ENCODE assay signal across 7 mouse cellular contexts in the genomic region with DNA sequence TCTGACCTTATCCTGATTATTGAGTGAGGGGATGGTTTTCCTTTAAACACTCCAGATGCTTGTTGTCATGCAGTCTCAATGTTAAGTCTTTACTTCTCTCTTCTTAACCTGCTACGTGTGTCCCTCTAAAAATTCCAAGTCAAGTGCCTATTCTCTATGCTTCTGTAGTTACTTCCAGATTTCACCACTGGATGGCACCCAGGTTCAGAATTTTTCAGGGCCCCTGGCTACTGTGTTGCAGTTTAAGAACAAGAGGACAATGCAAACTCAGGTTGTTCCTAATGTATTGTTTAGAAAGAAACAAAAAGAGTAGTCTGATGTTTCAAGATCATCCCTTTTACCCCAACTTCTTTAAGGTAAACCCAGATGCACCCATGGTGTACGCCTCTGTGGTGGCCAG. TPM values are rescaled to one million over a fixed set of nuclear protein-coding genes. Genes with fewer than 3 reads are reported as not detected.
DNase-seq lines count a peak whose midpoint lies in the region; ATAC-seq and TF ChIP-seq lines count a peak whose summit lies in the region.

No protein-coding gene starts in this region.

- H3K4me1 ChIP-seq in limb, embryonic 11.5 days (ENCODE audit: control insufficient read depth, insufficient read depth, low read length): no peaks in the 10 kb centered on the region
- H3K4me1 ChIP-seq in limb, embryonic 10.5 days: no peaks in the 10 kb centered on the region
- H3K4me1 ChIP-seq in hindbrain, postnatal 0 days (ENCODE audit: insufficient read depth, low read length): no peaks in the 10 kb centered on the region

- peak; percentile 71 for TF ChIP-seq CTCF in hindbrain, postnatal 0 days (IDR thresholded peaks at IDR 0.05; ENCODE audit: low read depth)

- ATAC-seq in limb, embryonic 11.5 days (ENCODE audit: insufficient number of reproducible peaks, low FRiP score, low TSS enrichment, low read depth): no peak
- peak; percentile 68 for ATAC-seq in hindbrain, postnatal 0 days

- H3K9ac ChIP-seq in limb, embryonic 11.5 days (ENCODE audit: low read length): no peak overlapping the region
- no peak overlapping the region for H3K9ac ChIP-seq in hindbrain, postnatal 0 days (replicated peaks; ENCODE audit: low read length)

- no peaks in the 10 kb centered on the region for H3K36me3 ChIP-seq in limb, embryonic 11.5 days (ENCODE audit: control insufficient read depth, insufficient read depth, low read length)
- no peaks in the 10 kb centered on the region for H3K36me3 ChIP-seq in limb, embryonic 10.5 days
- no peaks in the 10 kb centered on the region for H3K36me3 ChIP-seq in hindbrain, postnatal 0 days (ENCODE audit: insufficient read depth, low read length)

- no peak overlapping the region for H3K4me2 ChIP-seq in limb, embryonic 11.5 days (ENCODE audit: low read depth, severe bottlenecking)
- no peak overlapping the region for H3K4me2 ChIP-seq in hindbrain, postnatal 0 days (ENCODE audit: low read depth, low read length)

- intact Hi-C loops in left cerebral cortex, postnatal 4 days (cut with DNase I): no loop called here

- no peaks in the 10 kb centered on the region for H3K27me3 ChIP-seq in limb, embryonic 11.5 days (ENCODE audit: control insufficient read depth, insufficient read depth, low read length)
- no peaks in the 10 kb centered on the region for H3K27me3 ChIP-seq in limb, embryonic 10.5 days (ENCODE audit: low read depth, poor library complexity, severe bottlenecking)
- H3K27me3 ChIP-seq in hindbrain, postnatal 0 days (ENCODE audit: insufficient read depth, low read length): no peaks in the 10 kb centered on the region

- WGBS in limb, embryonic 11.5 days: 64% methylated on average over 2 of the region's 2 CpGs
- 67% methylated on average over 2 of the region's 2 CpGs for WGBS in limb, embryonic 10.5 days
- WGBS in hindbrain, postnatal 0 days: 56% methylated on average over 2 of the region's 2 CpGs

- no peak overlapping the region for H3K27ac ChIP-seq in limb, embryonic 11.5 days (replicated peaks; ENCODE audit: low read depth, low read length)
- H3K27ac ChIP-seq in limb, embryonic 10.5 days: no peak overlapping the region
- H3K27ac ChIP-seq in hindbrain, postnatal 0 days: no peak overlapping the region

- peak; percentile 74 for DNase-seq in limb, embryonic 11.5 days (ENCODE audit: low spot score)
- no peak for DNase-seq in limb, embryonic 10.5 days (ENCODE audit: low spot score)
- DNase-seq in ZHBTc4 (ENCODE audit: low read depth, low spot score): peak; percentile 64
- DNase-seq in embryo, embryonic 11 days: peak; percentile 68
- peak; percentile 78 for DNase-seq in hindbrain, postnatal 0 days (ENCODE audit: low spot score)
- peak; percentile 38 for DNase-seq in left cerebral cortex, postnatal 4 days
- peak; percentile 75 to 84 for DNase-seq in right cerebral cortex, adult 2 months (ENCODE audit: low spot score in 2 of 2)

- no peaks in the 10 kb centered on the region for H3K9me3 ChIP-seq in limb, embryonic 11.5 days (ENCODE audit: control insufficient read depth, low read length)
- H3K9me3 ChIP-seq in limb, embryonic 10.5 days (replicated peaks): no peaks in the 10 kb centered on the region
- H3K9me3 ChIP-seq in hindbrain, postnatal 0 days (ENCODE audit: low read length): no peaks in the 10 kb centered on the region

- H3K4me3 ChIP-seq in limb, embryonic 11.5 days (ENCODE audit: low read depth, low read length): no peak overlapping the region
- H3K4me3 ChIP-seq in limb, embryonic 10.5 days: no peak overlapping the region
- H3K4me3 ChIP-seq in hindbrain, postnatal 0 days (ENCODE audit: low read length): no peak overlapping the region

RNA-seq across cellular contexts. Expression of gene Palld, which starts 8.4 kb away (rescaled TPM):
- polyA plus RNA-seq in limb, embryonic 11.5 days (2014; fragmentation: Nextera tagmentation; extraction: Ambion mirVana): 62.9 and 67.1 TPM in 2 replicates
- polyA plus RNA-seq in limb, embryonic 10.5 days (2016; fragmentation: Nextera tagmentation; extraction: Ambion mirVana): 37.9 and 71.1 TPM in 2 replicates
- total RNA-seq in hindbrain, postnatal 0 days (2014; rRNA removed): 3.5 and 7.3 TPM in 2 replicates
- 13.7 and 14.0 TPM in 2 replicates for polyA plus RNA-seq in hindbrain, postnatal 0 days (2015; fragmentation: Nextera tagmentation; extraction: Ambion mirVana)
- 1 to 10 TPM; 7.3 to 9.5 TPM for total RNA-seq in left cerebral cortex, postnatal 4 days (2021)

RNA-seq across cellular contexts. Expression of gene Ddx60, which starts 33.8 kb away (rescaled TPM):
- 0.04 TPM in 1 of 2 replicates, not detected in the other for polyA plus RNA-seq in limb, embryonic 11.5 days (2014; fragmentation: Nextera tagmentation; extraction: Ambion mirVana)
- polyA plus RNA-seq in limb, embryonic 10.5 days (2016; fragmentation: Nextera tagmentation; extraction: Ambion mirVana): not detected in 2 replicates
- 0.22 and 0.47 TPM in 2 replicates for total RNA-seq in hindbrain, postnatal 0 days (2014; rRNA removed)
- 0.80 and 1.2 TPM in 2 replicates for polyA plus RNA-seq in hindbrain, postnatal 0 days (2015; fragmentation: Nextera tagmentation; extraction: Ambion mirVana)
- under 1 TPM; 0.72 to 0.81 TPM for total RNA-seq in left cerebral cortex, postnatal 4 days (2021)
